Mouse (Mus musculus) brain, embryonic 14.5 days (tissue): ENCODE results near the gene Wfdc3.

Source experiments
- CTCF ChIP-seq: fragments of 200-500 bp; IDR thresholded peaks from 2 replicates; pipeline ENCODE4 v1.5.1; 2012; ENCODE audit warnings: inconsistent platforms, mild to moderate bottlenecking, moderate library complexity, borderline replicate concordance; ENCODE audit not compliant: insufficient read depth, insufficient read length; ENCODE audit errors: extremely low read depth
- POLR2A ChIP-seq: fragments of 200-500 bp; IDR thresholded peaks from 2 replicates; pipeline ENCODE4 v1.6.1; 2012; ENCODE audit warnings: mild to moderate bottlenecking, inconsistent platforms, borderline replicate concordance; ENCODE audit not compliant: poor library complexity, insufficient read depth, insufficient read length, severe bottlenecking; ENCODE audit errors: extremely low read depth

- TF ChIP-seq CTCF: no peak
- no peak for TF ChIP-seq POLR2A
Measured at GRCm38 (mm10) chr2:164767812-164768540, 22.2 kb upstream of the Wfdc3 start.
